Mouse (Mus musculus) urinary bladder, postnatal 4 days (tissue): ENCODE results near the gene Zyx.

Experiments
- DNase-seq, 2 experiments: peaks; one replicate each; pipeline ENCODE4 v3.0.0; 2021 to 2022; ENCODE audit warnings: low spot score in 2 of 2

Gene Zyx

DNA sequence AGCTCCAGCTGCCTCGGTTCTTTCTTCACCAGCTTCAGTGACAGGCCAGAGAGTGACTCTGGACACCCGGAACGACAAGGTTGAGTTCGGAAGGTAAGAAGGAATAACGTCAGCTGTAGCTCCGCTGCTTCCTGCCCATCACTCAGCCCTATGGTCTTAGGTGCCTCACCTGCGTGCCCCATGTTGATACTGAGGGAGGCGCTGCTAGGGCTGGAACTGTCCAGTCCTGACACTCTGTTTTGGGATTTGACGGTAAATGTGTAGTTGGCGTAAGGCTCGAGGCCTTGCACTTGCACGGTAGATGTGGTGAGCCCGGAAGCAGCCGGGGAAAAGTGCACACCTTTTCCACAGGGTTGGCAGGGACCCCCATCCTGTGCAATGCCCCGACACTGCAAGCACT is 15.2 kb downstream of the Zyx start:
- DNase-seq, result no peak

DNA sequence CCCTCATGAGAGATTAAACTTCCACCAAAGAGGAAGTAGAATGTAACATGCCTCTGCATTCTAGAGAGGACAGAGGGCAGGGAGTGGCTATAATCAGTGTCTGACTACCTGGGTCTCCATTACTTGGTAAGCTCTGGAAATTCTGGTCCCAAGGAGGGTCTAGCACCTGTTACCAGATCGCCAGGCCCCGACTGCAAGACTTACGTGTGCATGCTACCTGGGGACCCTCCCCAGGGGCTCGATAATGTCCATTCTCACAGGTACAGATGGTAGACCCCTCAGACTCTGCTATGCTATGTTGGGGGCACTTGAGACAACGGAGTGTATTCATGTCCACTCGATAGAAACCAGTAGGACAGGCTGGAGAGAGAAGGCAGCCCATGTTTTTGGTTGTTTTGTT is 15.8 kb downstream of the Zyx start:
- DNase-seq, result no peak

DNA sequence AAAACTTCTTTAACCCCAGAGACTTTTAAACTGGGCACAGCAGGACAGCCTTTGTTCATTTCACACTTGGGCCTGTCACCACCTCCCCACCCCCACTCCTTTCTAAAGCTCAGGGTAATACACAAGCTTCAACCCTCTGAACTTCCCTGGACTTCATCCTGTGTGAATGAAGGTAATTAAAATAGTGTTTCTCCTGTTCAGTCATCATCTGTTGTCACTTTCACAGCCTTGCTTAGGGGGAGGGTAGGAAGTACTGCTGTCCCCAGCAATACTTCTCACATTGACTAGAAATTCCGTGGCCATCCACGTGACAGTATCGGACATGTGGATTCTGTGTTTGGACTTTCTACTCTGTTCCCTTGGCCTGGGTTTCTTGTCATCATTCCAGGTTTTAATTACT is 20.4 kb downstream of the Zyx start:
- DNase-seq, result no peak

DNA sequence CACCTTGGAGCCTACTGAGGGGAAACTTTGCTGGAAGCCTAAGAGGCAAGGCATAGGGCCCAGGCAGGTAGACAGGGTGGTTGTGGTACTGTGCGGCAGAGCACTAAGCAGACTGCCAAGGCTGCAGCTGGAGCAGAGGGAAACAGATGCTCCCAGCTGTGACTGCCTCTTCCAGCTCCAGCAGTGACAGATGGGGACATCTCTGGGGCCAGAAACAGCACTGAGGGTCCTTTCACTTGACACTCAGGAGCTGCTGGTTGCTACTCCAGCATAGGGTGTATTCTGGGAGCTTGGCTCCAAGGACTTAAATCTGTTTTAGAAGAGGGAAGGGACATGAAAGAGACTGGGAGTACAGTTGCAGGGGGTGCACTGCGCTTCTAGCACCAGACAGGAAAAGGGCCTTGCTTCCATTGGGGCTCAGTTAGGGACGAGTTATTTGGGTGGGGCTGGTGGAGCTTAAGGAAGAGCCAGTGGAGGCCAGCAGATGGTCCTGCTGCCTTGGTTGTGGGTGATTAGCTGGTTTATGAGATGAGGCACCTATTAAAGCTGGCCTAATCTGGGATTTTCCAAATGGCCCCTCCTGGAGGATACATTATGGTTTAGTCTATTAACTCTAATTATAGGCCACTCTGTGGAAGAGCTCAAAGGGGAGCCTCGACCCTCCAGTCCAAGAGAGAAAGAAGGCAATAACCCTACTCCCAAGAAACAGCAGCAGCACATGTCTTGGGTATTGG is 21.4 kb downstream of the Zyx start:
- no peak for DNase-seq

DNA sequence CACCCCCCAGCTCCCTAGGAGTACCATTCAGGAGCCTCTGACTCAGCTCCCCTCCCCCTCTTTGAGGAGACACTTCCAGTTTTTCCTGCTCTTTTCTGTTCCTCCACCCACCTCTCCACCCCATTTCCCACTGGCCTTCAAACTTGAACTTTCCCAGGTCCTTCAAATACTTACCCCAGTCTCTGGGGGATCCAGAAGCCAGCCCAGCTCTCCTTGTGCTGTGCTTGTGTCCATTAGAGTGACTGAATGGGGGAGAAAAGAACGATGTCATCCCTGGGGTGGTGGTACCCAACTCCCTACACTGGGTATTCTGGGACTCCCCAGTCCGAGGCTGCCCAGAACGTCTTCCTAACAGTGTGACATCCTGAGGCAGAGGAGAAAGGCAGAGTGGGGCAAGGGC is 22.6 kb downstream of the Zyx start:
- DNase-seq, result no peak

DNA sequence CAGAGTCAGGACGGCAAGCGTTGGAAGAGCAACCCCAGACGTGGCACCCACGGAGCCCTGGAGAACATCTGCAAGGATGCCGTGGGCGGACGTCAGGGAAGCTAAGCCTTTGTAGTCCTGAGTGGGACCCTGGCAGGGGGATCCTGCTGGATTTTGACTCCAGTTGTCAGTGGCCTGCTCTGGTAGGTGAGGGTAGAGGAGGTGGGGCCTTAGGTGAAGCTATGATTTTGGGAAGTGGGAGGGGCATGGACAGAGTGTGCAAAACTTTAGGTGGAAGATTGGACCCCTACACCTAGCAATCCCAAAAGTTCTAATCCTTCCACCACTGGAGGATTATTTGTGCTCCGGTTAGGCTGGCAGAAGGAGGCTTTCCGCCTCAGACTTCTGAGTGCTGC is 23.0 kb downstream of the Zyx start:
- DNase-seq, result no peak

DNA sequence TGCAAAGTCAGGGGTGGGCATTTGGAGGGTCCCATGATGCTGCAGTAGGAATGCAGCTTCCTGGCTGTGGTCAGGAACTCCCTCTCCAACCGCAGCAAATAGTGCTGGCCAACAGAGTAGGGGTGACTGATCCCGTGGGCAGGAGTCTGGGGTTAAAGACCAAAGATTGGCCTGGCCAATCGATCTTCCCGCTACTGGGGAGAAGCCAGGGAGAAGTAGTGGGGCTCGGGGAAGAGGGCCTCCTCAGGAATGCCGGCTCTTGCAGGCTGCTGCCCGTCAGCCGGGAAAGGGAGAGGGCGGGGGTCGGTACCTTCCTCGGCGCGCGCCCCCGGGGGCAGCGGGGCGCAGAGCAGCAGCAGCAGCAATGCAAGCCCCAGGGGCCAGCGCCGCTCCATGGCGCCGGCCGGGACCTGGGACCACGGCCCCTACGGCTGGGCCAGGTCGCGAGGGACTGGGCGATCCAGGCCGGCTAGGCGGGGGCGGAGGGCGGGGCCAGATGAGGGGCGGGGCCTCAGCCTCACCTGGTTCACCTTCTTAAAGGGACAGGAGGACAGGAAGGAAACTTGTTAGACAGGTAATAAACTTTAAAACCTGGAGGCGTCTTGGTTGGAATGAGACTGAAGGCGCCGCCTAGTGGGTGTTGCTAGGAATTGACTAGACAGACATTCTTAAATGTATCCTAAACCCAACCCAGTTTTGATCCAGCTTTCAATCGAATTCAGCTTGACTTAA is 23.6 kb downstream of the Zyx start, which contains the start of gene Epha1:
Epha1 (minus strand) TSS at position 453 of the 732 bp plus-strand sequence.
- DNase-seq, result no peak

DNA sequence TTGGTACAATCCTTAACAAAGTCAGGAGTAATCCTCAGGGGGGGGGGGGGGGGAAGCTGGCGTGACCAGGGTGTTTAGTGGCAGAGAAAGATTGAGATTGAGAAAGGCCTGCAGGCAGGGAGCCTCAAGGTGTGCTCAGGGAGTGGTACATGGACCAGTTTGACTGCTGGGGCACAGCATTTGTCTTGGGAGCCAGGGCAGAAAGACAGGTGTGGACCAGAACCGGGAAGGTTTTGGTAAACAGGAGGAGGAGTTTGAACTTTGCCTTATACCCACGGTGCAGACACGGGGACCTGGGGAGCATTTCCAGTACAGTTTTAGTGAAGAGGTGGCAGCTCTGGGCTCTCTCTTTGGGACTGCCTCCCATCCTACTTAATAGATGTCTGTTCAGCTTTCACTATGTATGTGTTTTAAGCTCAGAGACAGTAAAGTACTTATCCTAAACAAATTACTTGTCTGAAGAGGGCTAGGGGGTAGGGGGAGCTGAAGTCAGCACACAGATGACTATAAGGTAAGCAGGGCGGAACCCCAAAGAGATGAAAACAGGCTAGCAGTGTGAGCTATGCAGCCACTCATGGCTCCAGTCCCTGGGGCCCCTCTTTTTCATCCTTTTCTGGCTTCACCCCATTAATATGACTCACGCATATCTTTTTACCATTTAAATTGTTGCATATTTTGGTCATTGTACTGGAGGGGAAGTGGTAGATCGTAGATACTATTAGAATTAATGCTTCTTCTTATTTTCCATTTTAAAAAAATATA is 24.4 kb downstream of the Zyx start:
- DNase-seq, result no peak

DNA sequence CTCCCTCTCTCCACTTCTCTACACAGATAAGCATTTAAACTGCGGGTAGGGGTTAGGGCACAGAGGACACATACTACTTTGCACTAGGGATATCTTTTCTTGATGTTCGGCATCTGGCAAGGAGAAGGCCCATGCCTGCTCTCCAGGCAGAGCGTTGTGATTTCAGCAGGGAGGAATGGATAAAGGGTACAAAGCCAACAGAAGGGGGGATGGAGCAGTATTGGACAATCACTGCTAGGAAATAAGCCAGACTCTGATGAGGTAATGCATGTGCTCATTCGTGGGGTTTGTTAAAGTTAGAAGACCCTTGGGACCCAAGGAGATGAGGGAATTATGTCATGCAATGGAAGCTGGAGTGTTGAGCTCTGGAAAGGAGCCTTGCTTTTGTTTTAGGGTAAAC is 25.3 kb downstream of the Zyx start:
- DNase-seq, result no peak

DNA sequence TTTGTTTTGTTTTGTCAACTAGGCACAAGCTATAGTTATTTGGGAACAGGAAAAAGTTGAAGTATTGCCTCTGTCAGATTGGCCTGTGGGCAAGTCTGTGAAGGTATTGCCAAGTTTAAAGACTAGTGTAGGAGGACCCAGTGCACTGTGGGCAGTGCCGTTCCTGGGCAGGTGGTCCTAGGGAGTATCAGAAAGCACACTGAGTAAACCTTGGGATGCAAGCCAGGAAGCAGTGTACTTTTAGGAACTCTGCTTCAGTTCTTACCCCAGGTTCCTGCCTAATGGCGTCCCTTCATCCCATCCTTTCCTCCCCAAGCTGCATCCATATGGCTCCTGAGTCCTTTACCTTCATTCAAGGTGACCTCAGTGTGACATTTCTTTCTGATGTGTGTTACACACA is 25.7 kb downstream of the Zyx start:
- DNase-seq, result no peak

DNA sequence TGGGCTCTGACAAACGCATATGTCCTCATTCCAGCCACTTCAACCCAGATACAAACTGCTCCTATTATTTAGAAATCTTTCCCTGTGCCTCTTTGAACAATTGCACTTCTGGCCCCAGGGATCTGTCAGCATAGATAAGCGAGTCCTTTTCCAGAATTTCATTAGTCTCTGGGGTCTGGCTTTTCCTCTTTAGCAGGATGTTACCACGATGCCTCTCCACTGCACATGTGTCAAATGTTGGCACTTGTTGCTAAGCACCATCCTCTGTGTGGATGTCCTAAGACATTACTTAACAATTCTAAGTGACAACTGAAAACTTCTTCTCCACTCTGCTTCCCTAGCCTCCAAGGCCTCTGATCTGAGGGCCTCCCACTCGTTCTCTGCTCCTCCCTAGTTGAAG is 26.6 kb downstream of the Zyx start:
- no peak for DNase-seq

DNA sequence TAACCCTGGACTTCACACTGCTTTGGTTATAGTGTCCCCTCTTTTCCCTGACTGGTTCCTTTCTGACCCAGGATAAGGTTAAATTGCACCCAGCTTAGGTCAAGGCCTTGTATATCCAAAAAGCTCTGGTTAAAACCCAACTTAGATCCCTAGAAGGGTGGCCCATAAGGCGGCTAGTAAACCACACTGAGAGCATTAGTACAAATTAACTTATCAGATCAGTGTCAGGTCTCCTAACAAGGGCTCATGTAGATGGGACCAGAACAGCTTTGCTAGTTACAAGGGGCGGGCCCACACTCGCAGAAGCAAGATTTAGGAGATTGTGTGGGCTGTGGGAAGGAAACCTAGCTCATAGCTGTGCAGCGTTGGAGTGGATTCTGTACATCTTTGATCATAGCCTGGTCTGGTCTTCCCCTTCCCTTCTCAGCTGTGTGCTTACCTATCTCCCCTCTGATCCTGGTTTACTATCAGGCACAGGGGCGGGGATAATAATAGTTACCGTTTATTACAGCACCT is 27.1 kb downstream of the Zyx start:
- DNase-seq, result no peak

DNA sequence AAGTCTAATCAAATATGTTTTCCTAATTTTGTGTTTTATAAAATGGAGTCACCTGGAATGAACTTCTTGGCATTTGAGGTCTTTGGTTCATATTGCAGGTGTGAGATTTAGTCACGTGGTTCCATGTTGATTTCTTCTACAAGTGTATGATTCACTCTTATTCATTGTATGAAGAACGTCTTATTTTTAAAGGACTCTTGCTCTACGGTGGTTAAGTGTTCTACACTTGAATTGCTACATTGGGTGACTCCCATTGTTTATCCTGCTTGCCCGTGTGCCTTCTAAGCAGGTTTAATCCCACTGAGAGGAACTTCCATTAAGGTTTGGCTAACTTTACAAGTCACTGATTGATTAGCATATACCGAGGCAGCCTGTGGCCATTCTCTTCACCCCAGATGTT is 27.9 kb downstream of the Zyx start:
- no peak for DNase-seq

DNA sequence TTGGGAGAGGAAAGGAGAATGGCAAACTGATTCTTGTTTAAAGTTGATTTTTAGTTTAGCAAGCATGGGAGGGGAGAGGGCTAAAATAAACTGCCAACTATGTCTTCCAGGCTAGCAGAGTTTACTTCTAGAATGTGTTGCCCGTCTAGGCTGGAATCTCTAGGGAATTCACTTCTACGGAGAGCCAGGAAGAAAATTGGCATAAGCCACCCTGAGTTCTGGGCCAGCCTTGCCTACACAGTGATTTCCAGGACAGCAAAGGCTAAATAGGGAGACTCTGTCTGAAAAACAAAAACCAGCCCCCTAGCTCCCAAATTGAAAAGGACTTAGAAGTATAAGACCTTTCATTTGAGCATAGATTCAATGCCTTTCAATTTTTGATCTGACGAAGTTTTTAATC is 30.1 kb downstream of the Zyx start:
- DNase-seq, result no peak

DNA sequence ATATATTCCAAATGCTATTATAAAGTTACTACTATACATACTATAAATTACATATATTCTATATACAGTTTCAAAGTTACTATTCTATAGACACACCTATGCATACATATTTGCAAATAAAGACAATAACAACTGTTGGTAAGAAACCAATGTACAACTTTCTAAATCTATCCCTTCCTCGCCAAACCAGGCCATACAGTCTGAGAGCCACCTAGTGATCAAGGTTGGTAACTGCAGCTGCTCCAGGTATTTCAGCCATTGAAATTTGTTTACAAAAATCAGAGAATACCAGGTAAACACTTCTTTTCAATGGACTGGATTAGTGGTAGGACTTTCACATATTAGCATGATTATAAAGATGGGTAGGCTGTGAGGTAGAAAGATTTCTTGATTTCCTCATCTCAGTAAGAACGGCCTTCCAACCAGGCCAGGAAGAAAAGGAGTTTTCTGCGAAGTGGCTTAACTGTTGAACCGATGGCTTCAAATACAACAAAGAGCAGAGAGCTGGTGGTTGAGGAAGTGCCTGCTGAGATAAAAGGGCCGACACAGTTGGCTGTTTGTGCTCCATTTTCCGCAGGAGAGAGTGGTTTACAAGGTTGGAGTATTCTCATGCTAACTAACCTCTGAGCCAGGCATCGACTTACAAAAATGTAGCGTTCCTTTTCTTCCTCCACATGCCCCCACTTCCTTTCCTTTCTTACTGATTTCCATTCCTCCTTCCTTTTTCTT is 31.1 kb downstream of the Zyx start:
- no peak for DNase-seq

DNA sequence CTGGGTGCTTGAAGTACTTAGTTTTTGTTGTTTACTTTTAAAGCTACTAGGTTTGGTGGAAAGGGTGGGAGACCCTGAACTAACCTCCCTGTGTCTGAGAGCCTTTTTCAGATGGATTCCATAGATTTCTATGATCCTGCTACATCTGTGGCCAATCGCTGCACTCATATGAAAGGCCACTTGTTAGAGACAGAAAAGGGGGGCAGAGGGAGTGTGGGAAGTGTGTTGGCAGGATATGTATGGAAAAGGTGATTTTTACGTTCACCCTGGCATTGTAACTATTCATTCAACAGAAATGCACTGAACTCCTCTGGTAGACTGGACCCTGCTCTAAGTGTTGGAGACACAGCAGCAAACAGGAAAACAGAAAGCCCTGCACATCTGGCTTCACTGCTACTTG is 31.8 kb downstream of the Zyx start:
- no peak for DNase-seq

DNA sequence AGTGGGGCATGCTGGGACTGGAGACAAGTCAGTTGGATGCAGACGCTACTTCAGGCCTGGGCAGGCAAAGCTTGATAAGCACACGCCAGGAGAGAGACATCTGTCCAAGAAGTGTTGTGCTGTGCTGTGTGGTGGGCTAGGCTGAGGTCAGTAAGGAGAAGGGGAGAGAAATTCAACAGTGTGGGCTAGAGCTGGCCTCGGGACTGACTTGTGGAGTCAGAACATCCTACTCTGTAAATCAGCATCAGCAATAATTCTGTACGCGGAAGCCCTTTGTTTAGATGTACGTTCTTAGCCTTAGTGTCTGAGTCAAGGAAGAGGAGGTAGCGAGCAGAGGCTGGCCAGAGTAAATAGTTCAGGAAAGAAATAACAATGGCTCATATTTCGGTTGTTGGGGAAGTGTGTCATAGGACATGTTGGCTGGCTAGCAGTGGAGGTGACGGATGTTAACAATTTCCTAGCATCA is 32.5 kb downstream of the Zyx start:
- DNase-seq, result no peak

DNA sequence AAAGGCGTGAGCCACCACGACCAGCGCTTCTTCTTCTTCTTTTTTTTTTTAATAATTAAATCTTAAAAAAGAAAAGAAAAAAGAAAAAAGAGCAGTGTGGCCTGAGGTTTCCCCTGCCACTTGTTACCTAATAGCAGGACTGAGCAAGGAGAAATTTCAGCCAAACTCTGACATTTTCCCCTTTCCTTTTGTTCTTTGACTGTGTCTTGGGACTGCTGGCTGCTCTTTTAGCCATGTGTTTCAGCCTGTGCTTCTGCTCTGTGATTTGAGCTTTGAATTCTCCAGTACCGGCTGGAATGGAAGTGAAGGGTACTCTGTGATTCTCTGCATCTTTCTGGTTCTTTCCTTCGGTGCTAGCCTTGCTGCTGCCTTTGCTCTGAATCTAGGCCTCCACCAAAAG is 33.9 kb downstream of the Zyx start:
- DNase-seq, result no peak

DNA sequence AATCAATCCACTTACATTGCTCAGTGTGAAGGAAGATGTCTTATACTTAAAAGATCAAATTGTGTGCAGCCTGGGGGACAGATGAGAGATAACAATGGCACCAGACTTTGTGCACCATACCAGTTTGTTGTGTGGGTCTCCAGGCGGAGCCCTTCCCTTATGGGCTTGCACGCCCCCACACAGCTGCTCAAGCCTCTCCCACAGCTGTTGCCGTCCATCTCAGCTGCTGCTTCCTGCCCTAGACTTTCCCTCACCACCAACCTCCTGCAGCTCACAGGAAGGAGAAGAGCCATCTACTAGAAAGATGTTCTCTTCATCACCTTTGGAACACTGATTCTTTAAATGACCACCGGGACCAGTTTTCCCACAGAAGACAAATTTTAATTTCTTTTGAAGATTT is 36.2 kb downstream of the Zyx start:
- DNase-seq, result no peak

DNA sequence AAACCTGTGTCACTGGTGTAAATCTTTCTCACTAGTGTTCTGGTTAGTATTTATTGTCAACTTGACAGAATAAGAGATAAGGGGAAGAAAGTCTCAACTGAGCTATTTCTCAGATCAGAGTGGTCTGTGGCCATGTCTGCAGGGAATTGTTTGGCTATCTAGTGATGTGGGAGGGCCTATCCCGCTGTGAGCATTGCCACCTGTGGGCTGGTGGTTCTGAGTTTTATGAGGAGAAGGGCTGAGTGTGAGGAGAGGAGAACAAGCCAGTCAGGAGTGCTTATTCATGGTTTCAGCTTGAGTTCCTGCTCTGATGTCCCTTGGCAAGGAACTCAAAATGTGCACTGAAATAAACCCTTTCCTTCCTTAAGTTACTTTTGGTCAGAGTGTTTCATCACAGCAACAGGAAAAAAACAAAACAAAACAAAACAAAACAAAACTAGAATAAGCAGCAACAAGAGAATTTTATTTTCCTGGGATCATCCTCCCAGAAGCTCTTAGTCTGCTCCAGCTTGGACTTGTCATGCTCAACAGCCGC is 42.4 kb downstream of the Zyx start:
- no peak for DNase-seq

DNA sequence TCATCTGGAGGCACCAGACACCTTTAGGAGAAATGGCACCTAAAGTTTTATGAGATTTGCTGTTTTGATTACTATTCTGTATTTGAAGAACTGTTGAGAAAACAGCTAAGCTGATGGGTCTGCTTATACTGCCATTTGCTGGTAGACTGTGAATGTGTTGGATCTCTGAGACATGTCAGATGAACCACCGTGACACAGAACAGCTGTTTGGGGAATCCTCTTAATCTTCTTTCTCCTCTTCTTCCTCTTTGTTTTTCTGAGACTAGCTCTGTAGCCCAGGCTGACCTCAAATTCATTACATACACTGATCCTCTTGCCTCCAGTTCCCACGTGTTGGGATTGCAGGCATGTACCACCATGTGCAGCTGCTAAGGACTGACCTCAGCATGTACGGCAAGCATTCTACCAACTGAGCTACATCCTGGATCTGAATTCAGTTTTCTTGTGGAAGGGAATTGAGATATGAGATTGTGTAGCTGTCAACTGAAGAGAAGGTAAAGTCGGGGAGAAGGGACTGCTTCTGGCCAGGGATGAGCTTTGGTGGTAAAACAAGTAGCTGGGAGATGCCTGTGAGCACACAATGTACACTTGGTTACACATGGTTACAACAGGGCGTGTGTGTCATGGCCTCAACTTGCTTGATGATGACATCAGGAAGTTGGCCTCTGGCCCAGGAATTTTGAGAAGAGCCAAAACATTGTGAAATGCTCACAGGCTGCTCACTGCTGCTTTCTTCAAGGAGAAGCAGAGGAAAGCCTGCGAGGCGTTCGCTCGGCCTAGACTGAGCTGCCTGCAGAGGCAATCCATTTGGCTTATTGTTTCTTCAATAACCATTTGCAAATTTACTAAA is 46.8 kb downstream of the Zyx start:
- DNase-seq, result peak; percentile 83 to 88
